Mouse (Mus musculus): ENCODE measurements at regions not wholly inside any gene's neighbourhood (a gene's known extent, or its start where the extent isn't known, plus 50 kb on each side); places are given as distances from the start of the nearest gene placed in this dataset.

GRCm38 (mm10) chr5:95874969-95875368, 81.8 kb upstream of the Cxcl13 start:
- no peak for TF ChIP-seq POLR2A (IDR thresholded peaks at IDR 0.05; ENCODE audit: extremely low read depth, insufficient read depth, low read length)
- no peak for TF ChIP-seq CTCF (IDR thresholded peaks at IDR 0.05; ENCODE audit: extremely low read depth, insufficient read depth, low read length)

Data from cortical plate, adult 2 months (tissue).